Mouse (Mus musculus) stomach, postnatal 0 days (tissue): ENCODE data around the gene Nprl3. TPM values are rescaled to one million over a fixed set of nuclear protein-coding genes. Genes with fewer than 3 reads are reported as not detected.
A peak's percentile ranks its signal among the peaks of the same experiment; 100 is the strongest.

ENCODE experiments used
- ATAC-seq: fragments of 200-750 bp; cut with Nextera tagmentation; 2 replicates; pipeline ENCODE4 v1.8.0; 2017; ENCODE audit not compliant: low FRiP score, low TSS enrichment
- DNase-seq: peaks from one replicate; pipeline ENCODE4 v3.0.0-alpha.2; 2016; ENCODE audit warnings: low spot score
- H3K27ac ChIP-seq: fragments of 300-500 bp; sonication (generic); replicated peaks from 2 replicates; pipeline ENCODE4 v1.5.1; 2014; ENCODE audit warnings: mild to moderate bottlenecking, control low read depth
- H3K27me3 ChIP-seq: fragments of 300-500 bp; sonication (generic); 2 replicates; pipeline ENCODE4 v1.6.1; 2014; ENCODE audit warnings: low read length; ENCODE audit not compliant: control insufficient read depth, insufficient read depth
- H3K36me3 ChIP-seq: fragments of 300-500 bp; sonication (generic); 2 replicates; pipeline ENCODE4 v1.6.1; 2014; ENCODE audit warnings: low read length, mixed read lengths; ENCODE audit not compliant: control insufficient read depth, insufficient read depth
- H3K4me1 ChIP-seq: fragments of 300-500 bp; sonication (generic); replicated peaks from 2 replicates; pipeline ENCODE4 v1.6.1; 2014; ENCODE audit warnings: antibody characterized with exemption; ENCODE audit not compliant: control insufficient read depth, insufficient read depth
- H3K4me2 ChIP-seq: fragments of 300-500 bp; sonication (generic); replicated peaks from 2 replicates; pipeline ENCODE4 v1.6.1; 2014; ENCODE audit warnings: low read depth, mild to moderate bottlenecking, control low read depth, moderate library complexity
- H3K4me3 ChIP-seq: fragments of 300-500 bp; sonication (generic); 2 replicates; pipeline ENCODE4 v1.5.1; 2014; ENCODE audit warnings: low read depth, low read length, control low read depth
- H3K9ac ChIP-seq: fragments of 300-500 bp; sonication (generic); 2 replicates; pipeline ENCODE4 v1.6.1; 2014; ENCODE audit warnings: mild to moderate bottlenecking, low read length, control low read depth, mixed read lengths
- H3K9me3 ChIP-seq: fragments of 300-500 bp; sonication (generic); 2 replicates; pipeline ENCODE4 v1.6.1; 2016; ENCODE audit warnings: low read length; ENCODE audit not compliant: control insufficient read depth
- CTCF ChIP-seq: IDR thresholded peaks from 2 replicates; pipeline ENCODE4 v1.5.1; 2016; ENCODE audit warnings: antibody characterized with exemption, low read depth, mild to moderate bottlenecking, moderate library complexity
- EP300 ChIP-seq: optimal IDR thresholded peaks from 2 replicates; pipeline ENCODE3; 2016; ENCODE audit warnings: antibody characterized with exemption
- WGBS: fragments of 180-500 bp; shearing (Covaris S2); extraction: QIAGEN DNeasy Blood & Tissue Kit; methylation state at CpG from one replicate; pipeline ENCODE4 v1.1.7; 2014; 5-methylcytosine and 5-hydroxymethylcytosine counted together
- polyA plus RNA-seq: library from polyadenylated mRNA; unstranded; fragments of >200 nt; fragmentation: Nextera tagmentation; extraction: Ambion mirVana; gene quantifications from 2 replicates; pipeline ENCODE4 v1.2.1, GENCODE M21; 2015

The Nprl3 gene
- 28.0 and 28.2 TPM in 2 replicates for polyA plus RNA-seq

DNA sequence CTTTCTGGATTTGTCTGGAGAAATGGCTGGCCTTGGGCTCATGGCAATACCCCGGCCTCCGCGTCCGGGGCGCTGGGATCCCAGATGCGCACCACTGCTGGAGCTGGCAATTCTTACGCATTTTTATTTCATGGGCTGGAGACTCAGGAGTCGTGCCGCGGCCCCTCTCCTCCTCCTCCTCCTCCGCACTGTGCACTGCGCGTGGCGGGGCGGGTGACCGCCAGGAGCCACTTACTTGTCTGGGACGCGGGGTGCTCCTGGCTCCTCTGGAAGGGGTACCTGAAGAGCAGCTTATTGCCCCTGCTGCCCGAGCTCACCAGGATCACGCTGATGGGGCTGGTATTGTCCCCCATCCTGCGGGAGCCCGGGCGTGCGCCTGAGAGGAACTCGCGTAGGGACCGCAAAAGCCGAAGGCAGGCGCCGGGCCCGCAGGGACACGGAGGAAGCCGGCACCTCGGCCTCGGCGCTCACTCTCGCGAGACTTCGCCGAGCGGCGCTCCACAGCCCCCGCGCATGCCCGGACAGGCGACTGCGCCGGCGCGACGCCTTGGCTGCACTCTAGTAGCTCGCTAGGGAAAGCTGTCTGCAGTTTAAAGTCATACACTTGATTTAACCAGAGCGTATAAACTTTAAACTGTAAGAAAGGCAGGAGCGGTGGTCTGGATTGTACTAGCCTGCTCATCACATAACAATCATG, at the start of gene Nprl3:
Gene Nprl3 (minus strand): TSS at position 520 of the 697 bp plus-strand sequence.
- Histone ChIP-seq H3K36me3 (no peaks in the 10 kb centered on the region), H3K9ac (peak within 1 kb of the TSS; percentile 95), H3K4me3 (peak within 1 kb of the TSS; percentile 81), H3K4me2 (peak within 1 kb of the TSS; percentile 74), H3K27me3 (no peaks in the 10 kb centered on the region), H3K4me1 (peaks cover 3% of the 10 kb centered on the region; the same call in 1 of the 2 replicates), H3K27ac (peak within 1 kb of the TSS; percentile 95), H3K9me3 (no peaks in the 10 kb centered on the region)
- DNase-seq (peak; percentile 96), ATAC-seq (peak; percentile 99)
- TF ChIP-seq EP300 (peak; percentile 96), CTCF (no peak)
- WGBS = under 1% methylated on average over 54 of the region's 54 CpGs

DNA sequence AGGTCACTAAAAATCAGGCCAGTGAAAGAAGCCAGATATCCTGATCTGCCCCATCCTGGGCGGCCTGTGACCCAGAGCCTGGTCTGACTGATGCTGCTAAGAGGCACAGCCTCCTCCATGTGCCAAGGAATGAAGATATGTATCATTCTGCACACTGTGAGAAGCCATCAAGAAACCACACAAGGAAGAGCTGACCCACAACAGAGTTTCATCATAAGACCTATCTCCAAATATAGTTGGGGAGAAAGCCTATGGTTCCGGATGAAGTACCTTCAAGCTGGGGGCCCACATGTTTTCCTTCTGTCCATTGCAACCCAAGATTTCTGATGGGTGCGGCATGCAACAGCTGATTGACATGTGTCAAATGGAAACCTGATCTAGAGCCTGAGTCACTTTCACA, 48.5 kb upstream of the Nprl3 start:
- no peak for ATAC-seq
- no peak for DNase-seq

DNA sequence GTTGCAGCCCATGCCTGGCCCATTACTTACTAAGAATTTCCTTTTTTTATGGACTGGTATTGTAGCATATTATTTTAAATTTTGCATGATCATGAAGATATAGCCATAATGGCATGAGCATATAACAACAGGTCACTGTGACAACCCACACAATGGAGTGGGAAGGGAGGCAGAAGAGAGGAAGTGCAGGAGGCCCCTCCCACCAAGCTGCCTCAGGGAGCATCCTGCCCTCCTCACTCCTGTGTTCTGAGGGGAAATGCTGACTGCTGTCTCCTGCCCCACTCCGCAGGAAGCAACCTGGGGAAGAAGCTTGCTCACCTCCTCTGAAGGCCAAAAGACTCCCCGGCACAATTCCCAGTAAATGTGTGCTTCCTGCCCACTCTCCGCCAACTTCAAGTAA, 42.4 kb upstream of the Nprl3 start:
- Histone ChIP-seq H3K27ac (no peak overlapping the region), H3K36me3 (no peaks in the 10 kb centered on the region), H3K9me3 (no peaks in the 10 kb centered on the region), H3K27me3 (no peaks in the 10 kb centered on the region), H3K9ac (no peak overlapping the region), H3K4me1 (no peaks in the 10 kb centered on the region), H3K4me2 (no peak overlapping the region), H3K4me3 (no peak overlapping the region)
- TF ChIP-seq EP300 (no peak), CTCF (no peak)
- WGBS = 61% methylated on average over 3 of the region's 3 CpGs
- ATAC-seq = no peak
- DNase-seq = no peak

More for the DNA sequence above, 48.5 kb upstream of the Nprl3 start:
- H3K4me3 ChIP-seq = no peak overlapping the region
- no peak overlapping the region for H3K4me2 ChIP-seq
- no peaks in the 10 kb centered on the region for H3K9me3 ChIP-seq
- no peaks in the 10 kb centered on the region for H3K27me3 ChIP-seq
- H3K27ac ChIP-seq = no peak overlapping the region
- TF ChIP-seq CTCF = no peak
- no peak for TF ChIP-seq EP300
- H3K9ac ChIP-seq = no peak overlapping the region
- H3K4me1 ChIP-seq = no peaks in the 10 kb centered on the region
- WGBS = 85% methylated on average over 3 of the region's 3 CpGs
- no peaks in the 10 kb centered on the region for H3K36me3 ChIP-seq

DNA sequence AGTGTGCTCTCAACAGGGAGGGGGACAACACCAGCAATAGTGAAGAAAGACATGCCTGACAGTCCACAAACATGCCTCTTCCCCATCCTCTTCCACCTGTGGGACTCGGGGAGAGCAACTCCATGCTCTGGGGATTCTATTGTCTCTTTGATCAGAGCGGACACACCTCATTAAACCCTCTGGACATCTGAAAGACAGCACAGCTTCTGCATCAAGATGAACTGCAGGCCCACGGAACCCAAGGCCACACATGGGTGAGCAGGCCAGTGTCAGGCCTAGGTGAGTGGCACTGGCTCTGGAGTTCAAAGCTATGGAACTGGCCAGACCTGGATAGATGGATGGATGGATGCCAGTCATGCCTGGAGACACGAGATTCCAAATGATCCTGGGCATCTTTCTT, 41.9 kb upstream of the Nprl3 start:
- no peaks in the 10 kb centered on the region for H3K9me3 ChIP-seq
- no peak overlapping the region for H3K4me3 ChIP-seq
- no peaks in the 10 kb centered on the region for H3K4me1 ChIP-seq
- TF ChIP-seq CTCF (no peak), EP300 (no peak)
- no peaks in the 10 kb centered on the region for H3K27me3 ChIP-seq
- ATAC-seq (no peak), DNase-seq (no peak)
- H3K4me2 ChIP-seq = no peak overlapping the region
- H3K36me3 ChIP-seq = no peaks in the 10 kb centered on the region
- H3K9ac ChIP-seq = no peak overlapping the region
- 59% methylated on average over 4 of the region's 4 CpGs for WGBS
- H3K27ac ChIP-seq = no peak overlapping the region

DNA sequence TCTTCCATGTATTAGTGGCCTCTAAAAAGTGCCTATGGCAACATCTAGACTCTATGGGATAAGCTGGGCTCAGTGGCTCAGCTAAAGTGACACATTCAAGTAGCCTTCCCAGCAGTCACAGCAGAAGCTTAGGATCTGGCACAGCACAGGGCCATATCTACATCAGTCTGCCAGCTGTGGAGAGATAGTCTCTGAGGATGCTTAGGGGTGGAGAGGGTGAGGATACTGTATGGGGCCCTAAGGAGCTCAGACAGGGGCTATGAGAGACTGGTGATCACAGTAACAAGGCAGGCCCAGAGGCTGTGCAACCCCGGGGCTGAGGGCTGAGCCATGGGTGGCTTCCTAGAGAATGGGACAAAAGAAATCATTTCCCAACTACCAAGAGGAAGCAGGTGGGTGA, 39.5 kb upstream of the Nprl3 start:
- Histone ChIP-seq H3K9me3 (no peaks in the 10 kb centered on the region), H3K4me3 (no peak overlapping the region), H3K27ac (no peak overlapping the region), H3K27me3 (no peaks in the 10 kb centered on the region), H3K9ac (no peak overlapping the region), H3K36me3 (no peaks in the 10 kb centered on the region), H3K4me2 (no peak overlapping the region), H3K4me1 (no peaks in the 10 kb centered on the region)
- TF ChIP-seq CTCF (no peak), EP300 (no peak)
- ATAC-seq (no peak), DNase-seq (no peak)
- 75% methylated on average over 1 of the region's 1 CpGs for WGBS

DNA sequence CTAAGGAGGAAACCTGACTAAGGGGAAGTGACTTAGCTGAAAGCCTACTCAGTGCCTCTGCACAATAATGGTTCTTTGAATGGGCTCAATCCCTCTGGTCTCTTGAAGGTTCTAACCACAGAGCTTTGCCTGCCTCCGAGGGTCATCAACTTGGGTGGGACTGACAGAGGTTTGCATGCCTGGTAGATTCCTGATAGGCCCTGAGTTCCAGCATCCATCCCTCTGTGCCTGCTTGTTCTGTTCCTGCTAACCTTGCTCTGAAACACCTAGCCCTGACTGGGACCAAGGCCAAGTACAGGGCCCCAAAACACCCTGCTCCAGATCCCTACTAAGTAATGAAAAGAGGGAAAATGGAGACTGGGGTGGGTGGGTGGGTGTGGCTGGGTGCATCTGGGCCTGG, 35.9 kb upstream of the Nprl3 start:
- Histone ChIP-seq H3K27me3 (no peaks in the 10 kb centered on the region), H3K4me1 (no peaks in the 10 kb centered on the region), H3K4me2 (no peak overlapping the region), H3K9ac (no peak overlapping the region), H3K27ac (no peak overlapping the region), H3K4me3 (no peak overlapping the region), H3K36me3 (no peaks in the 10 kb centered on the region), H3K9me3 (no peaks in the 10 kb centered on the region)
- WGBS = 77% methylated on average over 1 of the region's 1 CpGs
- TF ChIP-seq CTCF (no peak), EP300 (no peak)
- DNase-seq (no peak), ATAC-seq (no peak)
